Mouse (Mus musculus) neural tube, embryonic 15.5 days (tissue): ENCODE results near the gene Brms1l. TPM values are rescaled to one million over a fixed set of nuclear protein-coding genes. Genes with fewer than 3 reads are reported as not detected.
A peak's percentile ranks its signal among the peaks of the same experiment; 100 is the strongest.

Experiments used
- ATAC-seq: fragments of 200-750 bp; cut with Nextera tagmentation; 2 replicates; pipeline ENCODE4 v1.8.0; 2017; ENCODE audit warnings: mild to moderate bottlenecking, moderate TSS enrichment, moderate library complexity; ENCODE audit not compliant: low FRiP score
- H3K27ac ChIP-seq: fragments of 300-500 bp; sonication (generic); replicated peaks from 2 replicates; pipeline ENCODE4 v1.5.1; 2015; ENCODE audit warnings: mild to moderate bottlenecking, inconsistent platforms
- H3K27me3 ChIP-seq: fragments of 300-500 bp; sonication (generic); replicated peaks from 2 replicates; pipeline ENCODE4 v1.6.1; 2015; ENCODE audit warnings: inconsistent platforms
- H3K36me3 ChIP-seq: fragments of 300-500 bp; sonication (generic); 2 replicates; pipeline ENCODE4 v1.6.1; 2015; ENCODE audit warnings: inconsistent platforms
- H3K4me1 ChIP-seq: fragments of 300-500 bp; sonication (generic); 2 replicates; pipeline ENCODE4 v1.6.1; 2015; ENCODE audit warnings: inconsistent platforms
- H3K4me2 ChIP-seq: fragments of 300-500 bp; sonication (generic); 2 replicates; pipeline ENCODE4 v1.6.1; 2015; ENCODE audit warnings: inconsistent platforms, mild to moderate bottlenecking, moderate library complexity
- H3K4me3 ChIP-seq: fragments of 300-500 bp; sonication (generic); replicated peaks from 2 replicates; pipeline ENCODE4 v1.5.1; 2015; ENCODE audit warnings: mild to moderate bottlenecking, inconsistent platforms
- H3K9ac ChIP-seq: fragments of 300-500 bp; sonication (generic); replicated peaks from 2 replicates; pipeline ENCODE4 v1.6.1; 2015; ENCODE audit warnings: mild to moderate bottlenecking, inconsistent platforms
- H3K9me3 ChIP-seq: fragments of 300-500 bp; sonication (generic); replicated peaks from 2 replicates; pipeline ENCODE4 v1.6.1; 2016; ENCODE audit warnings: inconsistent platforms
- WGBS: fragments of 180-500 bp; shearing (Covaris S2); methylation state at CpG from one replicate; pipeline ENCODE4 v1.1.7; 2015; ENCODE audit warnings: mixed read lengths; 5-methylcytosine and 5-hydroxymethylcytosine counted together
- polyA plus RNA-seq: library from polyadenylated mRNA; unstranded; fragments of >200 nt; fragmentation: Nextera tagmentation; extraction: Ambion mirVana; gene quantifications from 2 replicates; pipeline ENCODE4 v1.2.1, GENCODE M21; 2015

Brms1l gene
- polyA plus RNA-seq, 1 experiment from 2014 or later = 53.9 TPM

DNA sequence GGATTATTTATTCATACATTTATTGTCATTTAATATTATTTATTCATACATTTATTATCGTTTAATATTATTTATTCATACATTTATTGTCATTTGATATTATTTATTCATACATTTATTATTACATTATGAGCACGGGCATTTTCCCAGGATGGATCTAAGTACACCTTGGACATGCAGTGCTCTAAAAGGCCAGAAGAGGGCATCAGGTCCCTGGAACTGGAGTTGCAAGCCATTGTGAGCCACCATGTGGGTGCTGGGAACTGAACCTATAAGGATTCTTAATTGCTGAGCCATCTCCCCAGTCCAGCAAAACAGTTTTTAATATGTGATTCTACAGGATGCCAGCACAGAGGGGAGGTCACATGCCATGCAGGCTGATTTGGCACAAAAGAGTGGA lies 10.6 kb upstream of the Brms1l start:
- no peak overlapping the region for H3K4me2 ChIP-seq
- WGBS = 69% methylated on average over 2 of the region's 2 CpGs
- no peak overlapping the region for H3K9ac ChIP-seq
- no peaks in the 10 kb centered on the region for H3K36me3 ChIP-seq
- no peak for ATAC-seq
- no peaks in the 10 kb centered on the region for H3K4me1 ChIP-seq
- no peaks in the 10 kb centered on the region for H3K27me3 ChIP-seq
- no peaks in the 10 kb centered on the region for H3K9me3 ChIP-seq
- no peak overlapping the region for H3K4me3 ChIP-seq
- H3K27ac ChIP-seq = no peak overlapping the region

- Histone ChIP-seq H3K27me3 (no peaks in the 10 kb centered on the region), H3K36me3 (no peaks in the 10 kb centered on the region), H3K4me1 (no peaks in the 10 kb centered on the region), H3K27ac (no peak overlapping the region), H3K9ac (no peak overlapping the region), H3K9me3 (no peaks in the 10 kb centered on the region), H3K4me3 (no peak overlapping the region), H3K4me2 (no peak overlapping the region)
- no peak for ATAC-seq
- WGBS = 25% methylated on average over 2 of the region's 2 CpGs
These were observed 5.0 kb upstream of the Brms1l start for GRCm38 (mm10) chr12:55831101-55831500.

- no peaks in the 10 kb centered on the region for H3K36me3 ChIP-seq
- peaks cover 12% of the 10 kb centered on the region for H3K4me1 ChIP-seq
- H3K9ac ChIP-seq = no peak overlapping the region
- ATAC-seq = no peak
- no peak overlapping the region for H3K4me3 ChIP-seq
- no peaks in the 10 kb centered on the region for H3K27me3 ChIP-seq
- H3K4me2 ChIP-seq = no peak overlapping the region
- H3K27ac ChIP-seq = no peak overlapping the region
- no peaks in the 10 kb centered on the region for H3K9me3 ChIP-seq
These were observed 3.2 kb upstream of the Brms1l start for GRCm38 (mm10) chr12:55832961-55833360.

DNA sequence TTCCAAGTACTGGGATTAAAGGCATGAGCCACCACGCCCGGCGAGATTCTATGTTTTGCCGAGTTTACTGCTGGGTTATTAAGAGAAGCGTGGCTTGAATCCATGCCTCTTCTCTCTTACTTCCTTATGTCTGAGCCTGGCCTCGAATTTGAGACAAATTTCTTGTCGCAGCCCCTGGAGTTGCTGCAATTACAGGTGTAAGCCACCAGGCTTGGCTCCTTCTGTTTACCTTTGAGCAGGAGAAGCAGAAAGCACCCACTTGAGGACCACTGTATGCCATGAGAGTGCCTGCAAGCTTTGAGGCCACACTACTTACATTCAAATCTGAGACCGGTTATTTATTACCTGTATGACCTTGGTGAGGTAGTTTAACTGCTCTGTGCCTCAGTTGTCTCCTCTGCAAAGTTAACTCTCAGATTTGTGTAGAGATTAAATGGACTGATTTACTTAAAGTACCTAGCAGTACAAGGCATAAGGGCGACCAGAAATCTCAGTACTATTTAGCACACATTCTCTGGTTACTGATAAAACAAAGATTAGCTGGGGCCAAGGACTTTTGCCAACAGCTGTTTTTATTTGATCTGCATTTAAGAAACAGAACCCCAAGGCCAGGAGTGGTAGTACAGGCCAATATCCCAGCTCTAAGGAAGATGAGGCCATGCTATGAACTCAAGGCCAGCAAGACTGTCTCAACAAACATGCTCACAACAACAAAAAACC lies 2.1 kb upstream of the Brms1l start:
- Histone ChIP-seq H3K4me1 (peaks cover 17% of the 10 kb centered on the region), H3K36me3 (no peaks in the 10 kb centered on the region), H3K4me3 (no peak overlapping the region), H3K27ac (no peak overlapping the region), H3K9ac (no peak overlapping the region), H3K9me3 (no peaks in the 10 kb centered on the region), H3K4me2 (no peak overlapping the region), H3K27me3 (no peaks in the 10 kb centered on the region)
- ATAC-seq = no peak
- 68% methylated on average over 9 of the region's 9 CpGs for WGBS

DNA sequence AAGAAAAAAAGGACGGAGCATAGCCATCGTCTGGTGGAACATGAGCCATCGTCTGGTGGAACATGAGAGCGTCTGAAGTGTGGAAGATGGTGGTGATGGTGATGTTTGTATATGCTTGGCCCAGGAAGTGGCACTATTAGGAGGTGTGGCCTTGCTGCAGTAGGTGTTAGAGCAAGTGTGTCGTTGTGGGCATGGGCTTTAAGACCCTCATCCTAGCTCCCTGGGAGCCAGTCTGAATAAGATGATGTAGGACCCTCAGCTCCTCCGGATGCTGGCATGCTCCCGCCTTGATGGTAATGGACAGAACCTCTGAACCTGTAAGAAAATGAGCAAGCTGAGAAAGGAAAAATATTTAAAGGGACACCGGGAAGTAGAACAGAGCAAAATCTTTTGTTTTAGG lies 1.2 kb upstream of the Brms1l start:
- 93% methylated on average over 8 of the region's 8 CpGs for WGBS
- Histone ChIP-seq H3K4me2 (no peak overlapping the region), H3K27me3 (no peaks in the 10 kb centered on the region), H3K9me3 (no peaks in the 10 kb centered on the region), H3K4me3 (no peak overlapping the region), H3K27ac (no peak overlapping the region), H3K9ac (no peak overlapping the region), H3K4me1 (peaks cover 17% of the 10 kb centered on the region), H3K36me3 (no peaks in the 10 kb centered on the region)
- no peak for ATAC-seq

- WGBS = 1% methylated on average over 6 of the region's 6 CpGs
- peak overlapping the region; percentile 83 for H3K4me3 ChIP-seq
- peaks cover 17% of the 10 kb centered on the region for H3K4me1 ChIP-seq
- ATAC-seq = no peak
- H3K4me2 ChIP-seq = peak overlapping the region; percentile 73
- no peaks in the 10 kb centered on the region for H3K9me3 ChIP-seq
- peak overlapping the region; percentile 47 for H3K9ac ChIP-seq
- no peaks in the 10 kb centered on the region for H3K36me3 ChIP-seq
- H3K27ac ChIP-seq = peak overlapping the region; percentile 95
- no peaks in the 10 kb centered on the region for H3K27me3 ChIP-seq
These were observed 296 bp upstream of the Brms1l start for GRCm38 (mm10) chr12:55835857-55836198.

- WGBS = 64% methylated on average over 3 of the region's 3 CpGs
- Histone ChIP-seq H3K9ac (no peak overlapping the region), H3K4me2 (peak overlapping the region; percentile 73), H3K27me3 (no peaks in the 10 kb centered on the region), H3K27ac (no peak overlapping the region), H3K36me3 (peaks cover 8% of the 10 kb centered on the region), H3K4me3 (peak overlapping the region; percentile 83), H3K4me1 (peaks cover 17% of the 10 kb centered on the region), H3K9me3 (no peaks in the 10 kb centered on the region)
- no peak for ATAC-seq
These were observed 1.4 kb downstream of the Brms1l start for GRCm38 (mm10) chr12:55837495-55837894.

DNA sequence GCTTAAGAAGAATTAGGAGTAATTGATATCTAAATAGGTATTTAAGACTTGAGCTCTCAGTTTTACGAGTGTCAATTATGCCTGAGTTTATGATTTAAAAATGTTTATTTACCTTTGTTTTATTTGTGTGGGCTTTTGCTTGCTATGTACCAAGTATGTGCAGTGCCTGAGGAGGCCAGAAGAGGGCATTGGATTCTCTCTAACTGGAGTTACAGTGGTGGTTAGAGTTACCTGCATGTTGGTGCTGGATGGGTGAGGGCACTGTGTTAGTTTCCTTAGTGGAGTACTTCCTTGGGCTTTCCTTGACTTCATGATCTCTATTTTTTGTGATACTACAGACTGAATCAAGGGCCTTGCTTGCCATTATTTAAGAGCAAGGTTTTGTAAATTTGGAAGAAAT lies 10.6 kb downstream of the Brms1l start:
- no peaks in the 10 kb centered on the region for H3K9me3 ChIP-seq
- no peak overlapping the region for H3K27ac ChIP-seq
- no peaks in the 10 kb centered on the region for H3K27me3 ChIP-seq
- H3K4me3 ChIP-seq = no peak overlapping the region
- no peaks in the 10 kb centered on the region for H3K4me1 ChIP-seq
- peaks cover 44% of the 10 kb centered on the region for H3K36me3 ChIP-seq
- H3K9ac ChIP-seq = no peak overlapping the region
- ATAC-seq = peak; percentile 41; the same call in 1 of the 2 replicates
- no peak overlapping the region for H3K4me2 ChIP-seq
- 76% methylated on average over 1 of the region's 1 CpGs for WGBS

GRCm38 (mm10) chr12:55847851-55848250 lies 11.7 kb downstream of the Brms1l start:
- Histone ChIP-seq H3K27ac (no peak overlapping the region), H3K27me3 (no peaks in the 10 kb centered on the region), H3K4me1 (no peaks in the 10 kb centered on the region), H3K9ac (no peak overlapping the region), H3K36me3 (peaks cover 37% of the 10 kb centered on the region), H3K4me2 (no peak overlapping the region), H3K4me3 (no peak overlapping the region), H3K9me3 (no peaks in the 10 kb centered on the region)
- no peak for ATAC-seq
- WGBS = 97% methylated on average over 4 of the region's 4 CpGs

DNA sequence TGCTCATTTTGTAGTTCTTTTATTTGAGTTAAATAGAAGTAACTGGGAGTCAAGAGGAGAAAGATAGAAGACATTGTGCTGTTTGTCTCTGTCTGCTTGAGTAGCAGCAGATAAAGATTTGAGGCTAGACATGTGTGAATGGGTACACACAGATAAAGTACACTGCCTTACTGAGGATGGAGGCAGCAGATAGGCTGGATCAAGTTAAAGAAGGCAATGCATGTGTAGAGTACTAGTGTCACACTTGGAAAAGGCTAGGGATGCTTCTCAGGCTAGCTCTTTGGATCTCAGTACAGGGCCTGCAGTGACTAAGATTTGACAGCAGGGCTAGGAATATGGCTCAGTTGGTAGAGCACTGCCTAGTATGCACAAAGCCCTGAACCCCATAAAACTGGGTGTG lies 14.5 kb downstream of the Brms1l start:
- Histone ChIP-seq H3K4me3 (no peak overlapping the region), H3K4me1 (no peaks in the 10 kb centered on the region), H3K36me3 (peaks cover 38% of the 10 kb centered on the region), H3K27ac (no peak overlapping the region), H3K4me2 (no peak overlapping the region), H3K27me3 (no peaks in the 10 kb centered on the region), H3K9ac (no peak overlapping the region), H3K9me3 (no peaks in the 10 kb centered on the region)
- ATAC-seq = no peak

DNA sequence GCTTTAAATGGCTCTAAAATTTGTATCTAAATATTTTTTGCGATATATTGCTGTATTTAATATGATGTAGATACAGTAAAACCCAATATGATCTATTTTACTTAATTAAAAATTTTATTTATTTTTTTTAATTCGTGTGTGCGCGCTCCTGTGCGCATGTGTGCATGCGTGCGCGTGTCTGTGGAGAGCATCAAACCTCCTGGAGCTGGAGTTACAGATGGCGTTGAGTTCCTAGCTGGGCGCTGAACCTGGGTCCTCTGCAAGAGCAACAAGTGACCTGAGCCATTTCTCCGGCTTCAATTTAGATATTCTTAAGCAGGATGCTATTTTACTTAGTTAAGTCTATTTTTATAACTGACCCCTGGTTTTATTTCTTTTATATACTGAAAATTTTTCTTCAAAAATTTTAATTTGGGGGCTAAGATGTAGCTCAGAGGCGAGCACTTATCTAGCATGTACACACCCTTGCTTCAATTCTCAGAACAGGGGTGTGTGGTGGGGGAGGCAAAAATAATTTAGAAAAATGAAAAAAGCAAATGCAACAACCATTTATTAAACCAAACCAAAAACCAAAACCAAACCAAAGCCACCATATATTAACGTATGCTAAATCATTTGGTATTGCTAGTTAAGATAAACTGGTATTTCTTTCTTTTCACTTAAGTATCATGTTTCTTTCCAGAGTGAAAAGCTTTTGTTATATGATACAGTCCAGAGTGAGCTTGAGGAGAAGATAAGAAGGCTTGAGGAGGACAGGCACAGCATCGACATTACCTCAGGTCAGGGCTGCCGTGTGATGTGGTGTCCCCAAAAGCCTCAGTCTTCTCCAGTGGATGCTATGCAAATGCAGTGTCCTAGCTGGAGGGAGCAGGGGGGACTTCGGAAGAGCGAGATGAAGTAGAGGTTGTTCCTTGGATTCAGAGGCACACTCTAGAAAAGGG lies 23.6 kb downstream of the Brms1l start:
- H3K36me3 ChIP-seq = peaks cover 58% of the 10 kb centered on the region
- no peaks in the 10 kb centered on the region for H3K4me1 ChIP-seq
- H3K4me2 ChIP-seq = no peak overlapping the region
- no peak overlapping the region for H3K4me3 ChIP-seq
- WGBS = 94% methylated on average over 17 of the region's 17 CpGs
- H3K27me3 ChIP-seq = no peaks in the 10 kb centered on the region
- no peak overlapping the region for H3K27ac ChIP-seq
- peaks cover 8% of the 10 kb centered on the region; the same call in 1 of the 2 replicates for H3K9me3 ChIP-seq
- no peak for ATAC-seq
- H3K9ac ChIP-seq = no peak overlapping the region

- no peaks in the 10 kb centered on the region for H3K4me1 ChIP-seq
- ATAC-seq = no peak
- no peak overlapping the region for H3K4me3 ChIP-seq
- 90% methylated on average over 7 of the region's 7 CpGs for WGBS
- H3K4me2 ChIP-seq = no peak overlapping the region
- peaks cover 8% of the 10 kb centered on the region; the same call in 1 of the 2 replicates for H3K9me3 ChIP-seq
- no peaks in the 10 kb centered on the region for H3K27me3 ChIP-seq
- peaks cover 56% of the 10 kb centered on the region for H3K36me3 ChIP-seq
- no peak overlapping the region for H3K27ac ChIP-seq
- H3K9ac ChIP-seq = no peak overlapping the region
These were observed 24.5 kb downstream of the Brms1l start for GRCm38 (mm10) chr12:55860631-55861030.
